Mouse (Mus musculus) liver, embryonic 14 days (tissue): ENCODE data around the gene Smc1b. TPM values are rescaled to one million over a fixed set of nuclear protein-coding genes. Genes with fewer than 3 reads are reported as not detected.

Experiments used
- polyA plus RNA-seq: library from polyadenylated mRNA; depleted of rRNA; stranded (reverse); fragments of >200 nt; gene quantifications from 2 replicates; pipeline ENCODE4 v1.2.3, GENCODE M21; 2012; rRNA removed

The Smc1b gene
- polyA plus RNA-seq = 0.24 and 0.65 TPM in 2 replicates

DNA sequence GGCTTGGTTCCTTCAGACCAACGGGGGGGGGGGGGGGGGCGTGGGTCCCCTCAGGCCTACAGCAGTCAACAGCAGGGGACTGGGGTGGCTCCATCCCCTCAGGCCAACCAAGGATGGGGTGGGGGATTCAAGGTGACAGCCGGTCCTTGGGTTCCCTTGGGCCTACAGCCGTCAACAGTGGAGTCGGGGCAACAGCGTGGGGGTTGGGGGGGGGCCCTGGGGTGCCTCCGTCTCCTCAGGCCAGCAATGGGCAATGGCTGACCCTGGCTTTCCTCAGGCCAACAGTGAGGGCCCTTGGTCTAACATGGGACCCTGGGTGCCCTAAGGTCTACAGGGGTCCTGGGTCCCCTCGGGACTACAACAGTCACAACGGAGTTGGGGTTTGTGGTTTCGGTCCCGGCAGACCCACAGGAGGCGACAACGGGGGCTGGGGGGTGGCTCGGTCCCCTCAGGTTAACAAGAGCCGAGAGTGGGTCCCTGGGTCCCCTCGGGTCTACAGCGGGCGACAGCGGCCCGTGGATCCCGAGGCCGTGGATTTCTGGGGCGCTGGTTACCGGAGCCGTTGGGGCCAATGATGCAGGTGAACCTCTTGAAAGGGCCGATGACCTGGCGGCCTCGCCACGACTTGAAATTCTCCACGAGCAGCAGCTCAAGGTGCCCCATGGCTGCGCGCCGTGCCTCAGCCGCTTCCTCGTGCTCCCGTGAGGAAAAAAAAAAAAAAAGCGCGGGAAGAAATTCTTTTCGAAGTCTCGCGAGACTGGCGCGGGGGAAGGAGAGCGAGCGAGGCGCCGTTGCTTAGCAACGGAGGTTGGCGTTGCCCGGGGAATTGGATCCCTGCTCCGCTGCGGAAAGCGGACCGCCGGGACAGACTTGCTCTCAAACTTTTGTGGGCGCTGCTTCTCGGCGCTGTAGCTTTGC is at the start of gene Smc1b, which contains the start of gene Ribc2:
Gene Smc1b (minus strand): TSS at position 690 of the 918 bp plus-strand sequence.
Gene Ribc2 (plus strand): TSS at position 804 of the 918 bp plus-strand sequence.

GRCm38 (mm10) chr15:85028648-85029047 is 103.1 kb downstream of the Smc1b start, which contains the start of gene Fam118a:
Fam118a (plus strand) TSS chr15:85028948.

GRCm38 (mm10) chr15:85016951-85017664 is 114.7 kb downstream of the Smc1b start, which contains the start of gene Upk3a:
Upk3a (plus strand) TSS chr15:85017141.

Other genes with a start within 250 kb of the Smc1b start
- gene Gm29666, start 211.9 kb downstream of the Smc1b start, polyA plus RNA-seq = 0.42 and 0.55 TPM in 2 replicates
- 11.1 and 13.7 TPM in 2 replicates for gene Nup50, start 208.6 kb downstream of the Smc1b start, polyA plus RNA-seq
- 1.3 and 2.1 TPM in 2 replicates for gene 5031439G07Rik, start 143.4 kb downstream of the Smc1b start, polyA plus RNA-seq
- not detected in 2 replicates for gene Upk3a, start 114.8 kb downstream of the Smc1b start, polyA plus RNA-seq
- gene Fam118a, start 103.0 kb downstream of the Smc1b start, polyA plus RNA-seq = 2.8 and 3.8 TPM in 2 replicates
- 0.02 TPM in 1 of 2 replicates, not detected in the other for gene Ribc2, start 114 bp upstream of the Smc1b start, polyA plus RNA-seq
- 4.6 and 5.3 TPM in 2 replicates for gene Fbln1, start 74.0 kb upstream of the Smc1b start, polyA plus RNA-seq
- gene Atxn10, start 204.3 kb upstream of the Smc1b start, polyA plus RNA-seq = 32.4 and 39.2 TPM in 2 replicates